Mouse (Mus musculus) 3134 (cell line): Measurements from ENCODE around the gene Jarid2.

Experiments used
- DNase-seq: peaks from one replicate; pipeline ENCODE4 v3.0.0-alpha.2; 2011; ENCODE audit warnings: low spot score; ENCODE audit not compliant: insufficient read length; ENCODE audit errors: extremely low read depth

Jarid2 gene

DNA sequence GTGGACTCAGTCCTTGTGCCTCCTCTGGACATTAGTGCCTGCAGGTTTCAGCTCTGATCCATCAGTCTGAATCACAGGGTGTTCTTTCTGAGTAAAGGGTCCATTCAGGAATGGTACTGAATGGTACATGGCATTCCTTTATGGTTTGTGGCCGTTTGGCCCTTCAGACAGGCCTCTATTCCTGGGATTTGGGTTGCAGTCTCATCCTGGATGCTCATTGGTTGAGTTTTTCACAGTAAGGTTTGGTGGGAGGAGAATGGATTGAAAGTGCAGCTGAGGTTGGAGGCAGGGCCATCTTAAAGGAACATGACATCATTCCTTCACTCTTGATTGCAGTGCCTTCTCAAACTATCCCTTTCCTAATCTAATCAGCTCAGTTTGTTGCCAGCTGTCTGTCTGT, 179.5 kb downstream of the Jarid2 start:
- DNase-seq: no peak

DNA sequence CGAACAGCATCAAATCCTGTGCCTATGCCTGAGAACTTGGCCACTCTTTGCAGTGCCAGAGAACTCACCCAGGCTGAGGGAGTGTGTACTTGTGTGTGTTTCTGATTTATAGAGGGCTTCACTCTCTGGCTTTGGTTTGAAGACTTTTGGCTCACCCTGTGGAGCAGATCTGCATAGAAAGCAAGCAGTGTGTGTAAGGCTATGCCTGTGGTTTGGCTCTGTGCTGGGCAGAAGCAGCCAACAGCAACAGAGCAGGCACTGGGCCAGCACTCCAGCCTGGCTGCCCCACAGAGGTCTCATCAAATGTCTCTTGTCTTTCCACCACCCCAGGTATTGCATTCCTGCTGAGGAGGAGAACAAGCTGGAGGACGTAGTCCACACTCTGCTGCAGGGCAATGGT, 183.6 kb downstream of the Jarid2 start:
- DNase-seq: peak; percentile 59

DNA sequence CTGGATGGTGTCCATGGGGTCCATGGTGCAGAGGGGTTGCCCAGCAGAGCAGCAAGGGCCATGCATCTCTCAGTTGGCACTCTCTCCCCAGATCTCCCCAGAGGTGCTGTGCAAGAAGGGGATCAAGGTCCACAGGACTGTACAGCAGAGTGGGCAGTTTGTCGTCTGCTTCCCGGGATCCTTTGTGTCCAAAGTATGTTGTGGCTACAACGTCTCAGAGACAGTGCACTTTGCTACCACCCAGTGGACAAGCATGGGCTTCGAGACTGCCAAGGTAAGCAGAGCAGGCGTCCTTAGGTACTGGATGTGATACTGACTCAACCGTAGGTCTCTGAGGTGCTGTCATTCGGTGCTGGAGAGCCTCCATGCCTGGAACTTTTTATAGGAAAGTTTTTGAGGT, 184.3 kb downstream of the Jarid2 start:
- DNase-seq: no peak

DNA sequence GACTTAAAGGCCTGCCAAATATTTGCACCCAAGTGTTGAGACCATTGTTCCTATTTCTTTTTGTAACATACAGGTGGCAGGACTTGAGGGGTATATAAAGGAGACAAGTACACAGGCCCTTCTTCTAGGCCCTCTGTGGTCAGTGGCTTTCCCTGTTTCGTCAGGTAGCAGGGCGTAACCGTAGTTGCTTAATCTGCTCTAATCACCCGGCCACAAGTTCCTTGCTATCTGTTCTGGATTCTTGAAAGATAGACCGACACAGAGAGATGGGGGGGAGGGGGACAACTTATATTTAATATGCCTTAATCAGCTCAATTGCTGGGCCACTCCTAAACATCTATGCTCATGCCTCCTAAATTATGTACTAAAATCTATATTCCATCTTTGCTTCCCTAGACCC, 186.1 kb downstream of the Jarid2 start:
- DNase-seq: no peak

DNA sequence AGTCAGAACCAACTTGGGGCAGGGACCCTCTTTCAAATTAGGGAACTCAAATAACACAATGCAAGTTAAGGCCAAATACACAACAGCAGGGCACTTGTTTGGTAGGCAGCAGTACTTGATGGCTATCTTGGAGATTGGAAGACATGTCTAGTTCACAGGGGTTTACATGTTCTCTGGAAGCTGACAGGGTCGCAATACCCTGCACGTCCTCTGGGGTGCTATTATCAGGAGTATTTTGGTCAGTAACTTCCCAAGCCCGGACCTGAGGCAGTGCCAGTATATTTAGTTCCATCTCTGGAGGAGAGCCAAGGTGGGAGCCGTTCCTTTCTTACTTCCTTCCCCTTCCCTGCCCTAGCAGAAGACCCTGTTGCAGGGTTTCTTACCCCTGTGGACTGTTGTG, 186.7 kb downstream of the Jarid2 start:
- DNase-seq: no peak

DNA sequence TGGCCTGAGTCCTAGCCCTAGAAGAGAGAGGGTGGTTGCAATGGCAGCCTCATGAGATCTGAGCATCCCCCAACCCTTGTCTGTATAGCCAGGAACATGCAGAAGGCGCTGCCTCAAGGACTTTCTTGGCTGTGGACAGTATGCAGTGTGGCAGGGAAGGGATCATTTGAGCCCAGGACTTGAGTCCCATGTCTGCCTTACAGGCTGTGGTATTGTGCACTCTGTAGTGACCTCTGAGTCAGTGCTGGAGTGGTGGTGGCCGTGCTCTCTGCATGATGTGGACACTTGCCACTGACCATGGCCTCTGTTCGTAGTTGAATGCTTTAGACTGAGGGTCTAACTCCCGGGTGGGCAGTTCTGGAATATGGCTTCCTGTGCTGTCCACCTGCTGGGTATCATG, 187.9 kb downstream of the Jarid2 start:
- no peak for DNase-seq

DNA sequence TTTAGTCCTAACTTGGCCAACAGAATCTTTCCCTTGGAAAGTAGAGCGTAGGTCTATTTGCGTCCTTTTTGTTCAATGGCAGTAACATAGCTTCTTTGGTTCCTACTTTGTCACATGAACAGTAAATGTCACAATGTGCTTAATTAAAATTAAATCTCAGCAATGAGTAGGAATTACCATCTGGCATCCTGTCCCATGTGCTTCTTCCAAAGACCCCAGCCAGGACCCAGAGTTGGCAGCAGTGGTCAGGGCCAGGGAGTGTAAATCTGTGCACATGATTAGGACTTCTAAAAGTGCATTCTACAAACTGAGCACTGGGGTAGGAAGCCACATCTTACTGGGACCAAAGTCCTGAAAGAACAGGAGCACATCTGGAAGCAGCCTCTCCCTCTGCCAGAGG, 189.0 kb downstream of the Jarid2 start:
- no peak for DNase-seq

DNA sequence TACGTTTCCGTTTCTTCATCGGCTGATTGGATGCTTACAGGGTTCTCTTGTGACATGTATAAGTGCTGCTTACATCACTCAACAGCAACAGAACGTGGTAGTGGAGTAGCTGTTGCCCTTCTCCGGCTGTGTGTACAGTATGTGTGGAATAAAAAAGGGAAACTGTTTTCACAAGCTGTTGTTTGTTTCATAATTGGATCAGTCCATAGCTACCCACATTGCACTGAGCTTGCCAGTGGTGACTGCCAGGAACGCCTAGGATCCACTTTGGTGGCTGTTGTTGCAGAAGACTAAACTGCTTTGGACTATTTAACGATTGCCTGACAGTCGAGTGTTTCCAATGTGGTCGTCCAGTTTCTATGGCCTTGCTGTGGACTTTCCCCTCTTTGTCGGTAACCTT, 191.8 kb downstream of the Jarid2 start:
- no peak for DNase-seq

DNA sequence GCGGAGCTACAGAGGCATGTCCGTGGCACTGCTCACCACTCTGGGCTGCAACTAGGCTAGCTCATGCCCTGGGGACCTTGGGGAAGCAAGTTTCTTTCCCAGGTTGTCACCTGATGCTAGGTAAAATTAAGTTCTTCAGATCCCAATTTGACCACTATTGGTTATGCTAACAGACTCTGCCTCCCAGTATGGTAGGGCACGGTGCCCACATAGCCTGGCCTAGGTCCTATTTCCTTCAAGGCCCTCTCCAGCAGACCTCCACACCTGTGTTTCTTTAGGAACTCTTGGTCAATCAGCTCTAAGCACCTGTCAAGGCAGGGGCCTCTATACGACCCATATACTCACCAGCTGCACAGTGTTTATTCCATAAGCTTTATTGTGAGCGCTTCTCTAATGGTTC, 192.4 kb downstream of the Jarid2 start:
- DNase-seq: no peak

DNA sequence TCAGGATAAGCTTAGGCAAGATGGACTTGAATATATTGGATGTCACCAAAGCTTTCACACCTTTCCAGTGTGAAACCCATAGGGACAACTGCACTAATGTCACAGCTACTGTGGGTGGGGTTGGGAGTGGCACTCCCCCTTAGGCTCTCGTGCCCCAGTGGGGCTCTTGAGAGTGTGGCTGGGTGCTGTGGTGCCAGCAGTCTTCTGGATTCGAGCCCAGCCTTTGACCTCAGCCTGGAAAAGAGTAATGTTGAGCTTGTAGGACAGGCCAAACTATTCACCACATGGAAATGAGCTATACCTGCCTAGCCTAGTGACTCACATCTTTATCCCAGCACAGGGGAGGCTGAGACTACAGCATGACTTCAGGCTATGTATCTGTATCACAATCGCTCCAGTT, 194.8 kb downstream of the Jarid2 start:
- DNase-seq: no peak

DNA sequence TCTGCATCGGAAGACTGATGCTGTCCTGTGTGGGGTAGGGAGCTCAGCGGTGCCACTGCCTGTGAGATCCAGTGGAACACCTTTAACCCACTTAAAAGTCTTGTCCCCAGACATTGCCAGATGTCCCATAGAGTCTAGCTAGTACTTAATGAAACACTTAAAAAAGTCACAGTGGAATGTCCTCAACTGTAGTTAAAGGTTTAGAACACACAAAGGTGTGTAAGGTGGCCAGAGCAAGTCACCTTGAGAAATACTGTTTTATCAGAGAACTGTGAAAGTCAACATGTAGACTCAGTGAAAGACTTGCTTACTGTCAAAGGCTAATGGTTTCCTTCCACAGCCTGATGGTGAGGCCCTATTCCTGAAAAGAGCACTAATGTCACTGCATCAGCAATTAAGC, 195.9 kb downstream of the Jarid2 start:
- no peak for DNase-seq

DNA sequence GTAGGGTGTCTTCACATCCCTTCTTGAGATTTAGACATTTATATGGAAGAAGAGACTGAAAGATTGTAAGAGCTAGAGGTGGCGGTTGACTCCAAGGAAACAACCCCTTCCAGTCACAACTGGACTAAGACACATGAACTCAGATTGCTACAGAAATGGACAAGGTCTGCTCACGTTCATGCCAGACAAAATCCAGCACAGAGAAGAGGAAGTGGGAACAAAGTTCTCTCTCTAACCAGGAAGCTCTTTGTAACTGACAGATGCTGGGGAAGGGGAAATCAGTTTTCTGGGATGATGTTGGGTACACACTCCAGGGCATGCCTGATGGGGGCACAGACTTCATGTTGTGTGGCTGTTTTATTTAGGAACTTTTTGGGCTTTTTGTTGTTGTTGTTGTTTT, 197.0 kb downstream of the Jarid2 start:
- DNase-seq: no peak

DNA sequence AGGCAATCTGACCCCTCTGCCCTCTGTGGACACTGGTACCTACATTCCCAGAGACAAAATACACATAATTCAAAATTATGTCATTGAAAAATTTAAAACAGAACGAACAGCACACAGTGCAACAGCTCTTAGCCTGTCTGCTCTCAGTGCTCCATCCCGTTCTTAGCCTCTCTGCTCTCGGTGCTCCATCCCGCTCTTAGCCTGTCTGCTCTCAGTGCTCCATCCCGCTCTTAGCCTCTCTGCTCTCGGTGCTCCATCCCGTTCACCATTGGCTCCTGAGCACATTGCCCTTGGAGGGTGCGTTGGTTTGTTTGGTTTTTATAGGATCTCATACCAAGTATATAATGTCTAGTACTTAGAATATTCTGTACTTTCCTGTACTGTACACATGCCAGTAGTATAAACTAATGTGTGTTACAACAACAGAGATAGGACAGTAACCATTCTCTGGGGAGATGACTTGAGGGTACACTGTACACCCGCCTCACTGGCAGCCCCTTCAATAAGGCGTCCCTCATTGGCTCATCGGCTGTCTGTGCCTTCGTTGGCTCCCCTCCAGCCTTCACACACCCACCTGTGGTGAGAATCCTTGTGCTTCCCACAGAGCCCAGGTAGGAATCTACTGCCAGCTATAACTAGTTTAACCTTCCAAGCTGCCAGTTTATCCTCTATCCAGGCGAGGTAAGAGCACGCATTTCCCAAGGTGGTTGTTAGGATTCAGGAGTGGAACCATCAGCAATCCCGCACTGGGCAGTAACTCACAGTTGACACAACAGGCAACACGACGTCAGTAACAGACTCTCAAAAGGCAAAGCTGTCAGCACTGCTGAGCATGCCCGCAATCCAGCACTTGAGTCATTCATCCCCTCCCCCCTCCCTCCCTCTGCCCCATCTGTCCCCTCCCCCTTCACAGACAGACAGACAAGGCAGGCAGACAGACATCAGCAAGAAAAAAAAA, 203.3 kb downstream of the Jarid2 start:
- DNase-seq: no peak

DNA sequence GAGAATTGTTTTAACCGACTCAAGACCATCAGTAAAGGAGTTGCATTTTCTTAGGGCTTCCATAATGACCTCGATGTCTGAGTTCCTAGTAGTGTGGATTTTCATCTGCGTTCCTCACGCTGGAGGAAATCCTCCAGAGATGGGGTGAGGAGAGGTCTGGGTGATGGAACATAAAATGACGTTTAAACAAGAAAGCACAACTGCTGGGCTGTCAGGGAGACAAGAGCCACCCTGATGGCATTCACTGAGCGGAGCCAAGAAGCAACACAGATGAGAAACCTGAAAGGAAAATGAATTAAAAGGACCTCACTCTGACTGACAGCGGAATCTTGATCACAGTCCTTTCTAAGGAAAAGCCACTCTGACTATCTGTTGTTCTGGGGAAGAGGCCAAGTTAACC, 204.3 kb downstream of the Jarid2 start:
- no peak for DNase-seq

DNA sequence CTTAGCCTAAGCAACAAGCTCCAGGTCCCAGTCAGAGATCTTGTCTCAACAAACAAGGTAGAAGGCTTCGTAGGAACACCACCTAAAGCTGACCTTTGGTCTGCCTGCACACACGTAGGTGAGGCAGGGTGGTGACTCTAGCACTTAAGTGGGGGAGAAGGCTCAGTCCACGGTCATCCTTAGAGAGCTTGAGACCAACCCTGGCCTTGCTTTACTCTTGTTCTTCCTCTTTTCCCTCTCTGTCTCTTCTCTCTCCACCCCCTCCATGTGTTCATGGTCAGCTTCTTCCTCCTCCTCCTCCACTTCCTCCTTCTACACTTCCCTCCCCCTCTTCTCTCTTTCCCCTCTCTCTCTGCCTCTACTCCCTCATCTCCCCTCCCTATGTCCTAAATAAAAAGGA, 208.4 kb downstream of the Jarid2 start:
- no peak for DNase-seq

DNA sequence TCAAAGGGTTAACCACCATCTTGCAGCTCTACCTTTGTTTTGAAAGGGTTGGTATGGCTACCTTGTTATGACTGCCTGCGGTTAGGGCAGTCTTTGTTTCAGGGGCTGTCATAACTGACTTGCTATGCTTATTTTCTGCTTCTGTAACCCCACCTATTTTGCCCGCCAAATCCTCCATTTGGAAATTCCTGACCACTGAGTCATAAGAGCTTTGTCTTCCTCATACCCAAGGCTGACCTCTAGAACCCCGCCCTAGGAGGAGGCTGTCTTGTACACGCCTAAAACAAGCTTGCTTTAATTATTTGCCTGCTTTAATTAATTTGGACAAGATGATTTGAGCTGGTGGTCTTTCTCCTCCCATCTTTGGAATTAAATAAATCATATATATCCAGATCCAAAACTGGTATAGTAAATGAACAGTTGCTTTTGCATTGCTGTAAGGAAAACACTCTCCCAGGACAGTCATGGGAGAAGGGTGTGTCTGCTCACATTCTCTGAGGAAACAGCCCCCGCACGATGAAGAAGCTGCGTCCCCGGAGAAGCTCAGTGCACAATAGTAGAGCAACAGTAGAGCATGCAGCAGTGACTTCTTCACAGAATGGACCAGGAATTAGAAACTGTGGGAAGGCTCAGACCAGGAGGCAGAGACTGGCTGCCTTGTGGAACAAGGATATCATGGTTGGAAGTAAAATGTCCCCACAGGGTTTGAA, 210.2 kb downstream of the Jarid2 start:
- peak; percentile 56 for DNase-seq

DNA sequence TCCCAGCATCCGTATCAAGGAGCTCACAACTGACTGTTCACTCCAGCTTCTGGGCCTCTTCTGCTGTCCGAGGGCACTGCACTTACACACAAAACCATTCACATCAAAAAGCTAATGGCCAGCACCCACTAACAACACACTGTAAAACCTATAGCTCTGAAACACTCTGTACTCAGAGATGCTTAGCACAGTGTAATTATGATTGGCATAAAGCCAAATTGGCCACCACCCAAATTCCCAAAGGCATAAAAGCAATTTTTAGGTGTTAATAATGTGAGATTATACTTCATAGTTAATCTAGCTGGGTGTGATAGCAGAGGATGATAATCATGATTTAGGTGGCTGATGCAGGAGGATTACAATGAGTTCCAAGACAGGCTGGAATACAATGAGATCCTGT, 214.3 kb downstream of the Jarid2 start:
- no peak for DNase-seq

DNA sequence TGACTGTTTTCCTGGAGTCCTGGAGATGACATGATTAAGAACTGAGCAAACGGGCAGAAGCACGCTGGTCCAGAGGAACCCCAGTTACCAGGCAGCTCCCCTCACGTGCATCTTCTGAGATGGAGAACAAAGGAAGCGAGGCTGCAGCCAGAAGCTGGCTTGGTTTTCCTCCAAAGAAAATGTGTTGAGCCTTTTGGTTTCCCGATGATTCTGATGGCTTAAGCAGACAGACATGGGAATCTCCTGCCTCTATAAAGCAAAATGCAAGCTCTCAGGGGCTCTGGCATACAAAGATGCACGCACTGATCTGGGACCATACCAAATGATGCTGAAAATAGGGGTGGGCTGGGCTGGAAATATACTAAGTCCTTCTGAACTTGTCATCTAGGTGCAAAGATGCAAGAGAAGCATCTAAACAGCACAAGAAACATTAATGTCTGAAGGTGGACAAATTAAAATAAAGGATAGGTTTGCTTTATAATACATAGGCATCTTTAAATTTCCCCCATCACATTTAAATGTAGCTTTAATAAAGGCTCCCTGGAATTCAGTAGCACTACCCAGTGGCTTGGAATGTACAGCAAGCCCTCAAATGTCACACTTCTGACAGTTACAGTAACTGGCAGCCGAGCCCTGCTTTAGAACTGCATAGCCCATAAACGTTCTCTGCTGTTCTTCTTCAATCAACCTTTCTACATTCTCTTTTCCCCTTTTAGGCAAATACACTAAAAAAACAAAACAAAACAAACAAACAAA, 217.8 kb downstream of the Jarid2 start:
- no peak for DNase-seq

DNA sequence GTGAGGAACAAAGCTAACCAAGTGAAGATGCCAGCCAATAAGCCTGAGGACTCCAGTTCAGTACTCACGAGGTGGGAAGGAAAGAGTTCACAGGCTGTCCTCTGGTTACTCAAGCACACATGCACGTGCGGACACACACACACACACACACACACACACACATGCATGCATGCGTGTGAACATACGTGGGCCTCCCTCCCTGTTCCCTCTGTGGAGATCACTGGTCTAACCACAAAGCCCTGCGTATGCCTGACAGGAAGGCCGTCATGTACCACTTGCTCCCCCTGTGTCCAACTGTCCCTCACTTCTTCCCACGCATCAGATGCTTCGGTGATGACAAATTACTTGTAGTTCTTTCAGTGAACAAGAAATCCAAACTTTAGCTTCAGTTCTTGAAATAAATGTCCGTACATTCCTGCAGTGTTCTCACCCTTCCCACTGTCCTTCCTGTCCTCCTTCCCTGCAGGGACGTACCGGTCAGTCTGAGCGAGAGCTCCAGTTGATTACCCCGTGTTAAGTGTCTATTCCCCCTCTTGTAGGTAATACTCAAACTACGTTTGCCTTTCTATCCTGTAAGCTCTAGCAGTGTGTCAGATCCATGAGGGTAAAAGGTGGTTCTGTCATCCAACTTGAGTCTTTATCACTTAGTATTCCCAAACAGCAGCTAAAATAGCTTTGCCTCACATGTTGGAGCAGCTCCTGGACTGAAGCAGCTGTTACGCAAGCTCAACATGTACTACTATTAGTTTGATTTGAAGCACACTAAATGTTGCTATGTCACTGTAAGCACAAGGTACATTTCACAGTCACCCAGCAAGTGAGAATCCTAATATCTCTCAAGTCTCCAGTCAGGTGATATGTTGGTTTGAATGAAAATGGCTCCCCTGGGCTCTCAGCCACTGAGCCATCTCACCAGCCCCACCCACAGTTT, 219.3 kb downstream of the Jarid2 start:
- DNase-seq: no peak

DNA sequence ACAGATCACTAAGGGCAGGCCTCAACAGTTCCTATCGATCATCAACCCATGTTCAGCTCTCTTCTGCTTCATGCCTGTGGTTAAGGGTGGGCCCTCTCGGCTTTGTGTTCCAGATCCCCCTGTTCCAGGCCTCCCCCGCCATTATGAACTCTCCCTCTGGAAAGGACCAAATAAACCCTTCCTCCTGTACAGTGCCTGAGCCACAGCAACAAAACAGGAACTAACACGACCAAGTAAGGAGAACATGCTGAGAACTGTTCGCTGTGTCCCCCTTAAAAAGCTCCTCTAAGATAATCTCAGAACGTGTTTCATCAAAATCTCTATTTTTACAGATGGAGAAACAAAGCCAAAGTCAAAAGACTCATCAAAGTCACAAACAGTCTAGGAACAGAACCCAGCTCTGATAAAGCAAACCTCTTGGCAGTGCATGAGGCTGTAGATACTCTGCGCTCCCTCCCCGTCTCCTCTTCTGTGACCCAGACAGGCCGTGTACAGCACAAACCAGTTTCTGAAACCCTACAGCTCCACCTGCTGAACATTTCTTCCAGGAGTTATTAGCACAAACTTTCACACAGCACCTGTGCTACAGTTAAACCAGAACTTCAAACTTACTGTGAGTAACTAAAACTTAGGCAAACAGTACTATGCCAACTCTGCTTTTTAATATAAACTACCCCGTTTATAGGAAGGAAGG, 223.3 kb downstream of the Jarid2 start:
- DNase-seq: no peak
